Mouse (Mus musculus) lung, adult 10 weeks (tissue): ENCODE data around the gene Rasl10a. TPM values are rescaled to one million over a fixed set of nuclear protein-coding genes. Genes with fewer than 3 reads are reported as not detected.

Experiments
- polyA plus RNA-seq: library from polyadenylated mRNA; stranded (reverse); fragments of 350-450 nt; fragmentation: Illumina TruSeq; extraction: RNeasy Lipid Tissue Mini Kit (QIAGEN cat#74804); gene quantifications from one replicate; pipeline ENCODE4 v1.2.3, GENCODE M21; 2014; ENCODE audit warnings: low read depth, low replicate concordance; ENCODE audit not compliant: insufficient read depth

Gene Rasl10a
- 2.1 TPM for polyA plus RNA-seq

DNA sequence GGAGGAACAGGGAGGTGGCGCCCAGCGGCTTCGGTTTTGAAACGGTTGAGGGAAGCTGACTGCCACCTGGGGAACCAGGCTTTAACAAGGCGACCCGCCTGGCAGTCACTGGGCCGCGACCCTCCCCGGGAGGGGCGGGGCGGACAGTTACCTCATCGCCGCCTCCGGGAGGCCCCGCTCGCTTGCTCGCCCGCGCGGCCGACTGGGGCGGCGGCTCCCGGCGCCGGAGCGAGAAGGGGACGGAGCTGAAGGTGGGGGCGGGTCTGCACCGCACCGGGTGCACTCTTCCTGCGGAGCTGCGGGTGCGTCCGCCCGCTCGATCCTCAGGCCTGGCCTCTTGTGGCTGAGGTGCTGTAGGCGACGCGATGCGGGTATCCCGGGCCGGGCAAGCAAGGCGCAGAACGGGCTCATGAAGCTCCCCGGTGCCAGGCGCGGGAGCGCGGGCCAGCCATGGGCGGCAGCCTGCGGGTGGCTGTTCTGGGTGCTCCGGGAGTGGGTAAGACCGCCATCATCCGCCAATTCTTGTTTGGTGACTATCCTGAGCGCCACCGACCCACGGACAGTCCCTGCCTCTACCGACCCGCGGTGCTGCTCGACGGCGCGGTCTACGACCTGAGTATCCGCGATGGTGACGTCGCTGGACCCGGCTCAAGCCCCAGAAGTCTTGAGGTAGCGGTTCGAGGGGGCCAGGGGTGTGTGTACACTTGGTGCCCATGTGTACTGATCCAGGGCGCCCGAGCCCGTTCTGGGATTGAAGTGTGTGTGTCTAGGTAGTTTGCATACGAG lies at the start of gene Rasl10a:
TSS of gene Rasl10a (plus strand) at position 273 of the 786 bp plus-strand sequence.

DNA sequence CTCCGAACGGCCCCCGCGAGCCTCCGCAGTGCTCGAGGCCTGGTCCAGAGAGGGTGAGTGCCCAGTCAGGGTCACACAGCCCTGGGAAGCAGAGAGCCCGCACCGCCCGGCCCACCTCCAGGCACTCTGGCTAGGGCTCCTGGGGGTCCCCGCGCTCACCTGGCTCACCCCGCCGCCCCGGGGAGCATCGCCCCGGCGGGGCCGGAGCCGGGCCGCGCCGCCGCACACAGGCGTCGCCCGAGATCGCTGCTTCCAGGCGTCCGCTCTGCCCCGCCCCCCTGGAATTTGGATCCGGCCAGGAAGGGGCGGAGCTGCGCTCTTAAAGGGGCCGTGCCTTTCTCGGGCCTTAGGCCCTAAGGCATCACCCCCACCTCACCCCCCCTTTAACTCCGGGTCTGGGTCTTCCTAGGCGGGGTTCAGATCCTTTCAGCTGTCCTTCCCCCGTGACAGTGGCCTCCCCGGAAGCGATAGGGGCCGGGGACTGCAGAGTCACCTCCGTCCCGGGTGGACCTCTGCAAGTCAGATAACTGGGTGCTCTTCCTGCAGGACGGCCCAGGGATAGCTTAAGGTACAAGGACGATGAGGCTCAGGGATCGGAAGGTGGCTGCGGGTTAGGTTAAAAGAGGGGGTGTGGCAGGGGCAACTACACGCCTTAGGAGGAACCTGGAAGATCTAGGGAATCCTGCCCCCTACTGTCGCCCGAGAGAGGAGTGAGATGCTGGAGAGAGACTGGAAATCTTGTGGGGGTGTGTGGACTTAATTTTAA lies 7.3 kb downstream of the Rasl10a start, which contains the start of gene Gas2l1:
TSS of gene Gas2l1 (minus strand) at position 272 of the 766 bp plus-strand sequence.

DNA sequence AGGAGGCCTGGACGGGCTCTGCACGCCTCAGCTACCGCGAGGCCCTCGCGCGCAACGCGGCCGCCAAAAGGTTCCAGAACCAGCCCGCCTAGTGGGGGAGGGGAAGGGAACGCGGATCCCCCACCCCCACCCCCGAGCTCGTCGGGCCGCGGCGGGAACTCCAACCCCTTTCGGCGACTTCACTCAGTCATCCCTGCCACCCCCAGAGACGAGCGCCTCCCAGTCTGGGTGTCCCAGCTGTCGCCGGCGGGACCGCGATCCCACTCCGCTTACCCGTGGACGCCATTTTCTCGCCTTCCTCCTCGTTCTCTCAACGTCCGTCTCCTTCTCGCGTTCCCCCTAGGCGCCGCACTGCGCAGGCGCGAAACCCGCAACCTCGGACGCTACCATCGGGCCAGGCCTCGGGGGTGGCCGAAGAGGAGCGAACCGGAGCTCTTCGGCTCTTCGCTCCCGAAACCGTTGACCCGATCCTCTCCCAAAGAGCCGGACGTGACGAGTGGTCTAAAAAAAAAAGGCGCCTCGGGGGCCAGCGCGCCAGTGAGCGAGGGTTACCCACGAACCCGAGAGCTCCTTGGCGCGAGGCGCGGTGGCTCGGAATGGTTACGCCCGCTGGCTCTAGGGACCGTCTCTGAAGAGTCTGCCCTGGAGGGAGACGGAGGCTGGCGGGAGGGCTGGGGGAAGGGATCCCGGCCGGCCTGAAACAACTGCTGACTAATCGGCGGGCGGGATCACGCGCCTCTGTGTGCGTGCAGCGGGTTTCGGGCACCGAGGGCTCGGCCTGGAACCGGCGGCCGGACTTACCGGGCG lies 41.0 kb downstream of the Rasl10a start, which contains the start of the genes Rhbdd3 and Ewsr1:
TSS of gene Rhbdd3 (plus strand) at position 191 of the 807 bp plus-strand sequence.
TSS of gene Ewsr1 (minus strand) at position 531 of the 807 bp plus-strand sequence.

Other genes starting within 250 kb of the Rasl10a start
- gene Nf2, start 208.6 kb upstream of the Rasl10a start, polyA plus RNA-seq, result 22.7 TPM
- 9.7 TPM for gene Nipsnap1, start 184.2 kb upstream of the Rasl10a start, polyA plus RNA-seq
- gene Thoc5, start 162.8 kb upstream of the Rasl10a start, polyA plus RNA-seq, result 16.3 TPM
- 0.07 TPM for gene Nefh, start 110.1 kb upstream of the Rasl10a start, polyA plus RNA-seq
- gene Ap1b1, start 71.3 kb upstream of the Rasl10a start, polyA plus RNA-seq, result 20.7 TPM
- 28.3 TPM for gene Gas2l1, start 7.2 kb downstream of the Rasl10a start, polyA plus RNA-seq
- gene Rhbdd3, start 40.8 kb downstream of the Rasl10a start, polyA plus RNA-seq, result 7.7 TPM
- gene Ewsr1, start 41.1 kb downstream of the Rasl10a start, polyA plus RNA-seq, result 131 TPM
- gene Emid1, start 94.1 kb downstream of the Rasl10a start, polyA plus RNA-seq, result 13.8 TPM
- gene Kremen1, start 203.4 kb downstream of the Rasl10a start, polyA plus RNA-seq, result 13.7 TPM